26 mouse cellular contexts compared by ENCODE assay signal in the genomic region with DNA sequence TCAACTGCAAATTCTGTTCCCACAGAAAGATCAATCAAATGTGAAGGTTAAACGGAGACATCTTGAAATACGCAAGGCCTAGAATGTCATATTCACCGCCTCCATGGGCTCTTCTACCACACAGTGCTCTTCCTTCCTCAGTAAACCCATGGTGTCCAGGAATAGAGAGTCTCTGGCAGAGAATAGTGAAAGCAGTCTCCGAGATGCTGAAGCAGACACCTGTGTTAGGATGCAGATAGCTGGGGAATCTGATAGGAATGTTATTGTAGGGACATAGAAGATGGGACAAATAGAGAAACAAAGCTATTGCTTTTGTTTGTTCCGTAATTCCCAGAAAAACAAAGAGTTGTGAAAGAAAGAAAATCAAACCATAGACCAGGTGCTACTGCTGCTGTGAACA.
DNase-seq lines count a peak whose midpoint lies in the region; ATAC-seq lines count a peak whose summit lies in the region.
"Had no signal": no experiment of that assay in that cellular context is flagged by ENCODE, and none has a peak within 500 bp of the region (broad histone marks: within the 10 kb centered on the region; RNA-seq: fewer than 3 reads in every experiment).

No protein-coding gene starts in this region.

- H3K27ac ChIP-seq in midbrain, embryonic 11.5 days (ENCODE audit: low read depth, low read length), result no peak overlapping the region
- H3K27ac ChIP-seq in midbrain, embryonic 16.5 days (ENCODE audit: low read length), result no peak overlapping the region
- H3K27ac ChIP-seq: embryonic facial prominence, embryonic 13.5 days; embryonic facial prominence, embryonic 15.5 days; forebrain, embryonic 10.5 days; forebrain, embryonic 12.5 days had no signal

- no peak overlapping the region for H3K9ac ChIP-seq in midbrain, embryonic 11.5 days (ENCODE audit: low read length)
- no peak overlapping the region for H3K9ac ChIP-seq in midbrain, embryonic 16.5 days (ENCODE audit: low read depth, low read length)
- H3K9ac ChIP-seq: embryonic facial prominence, embryonic 13.5 days; embryonic facial prominence, embryonic 15.5 days; forebrain, embryonic 12.5 days had no signal

- H3K4me3 ChIP-seq in midbrain, embryonic 11.5 days (ENCODE audit: low read depth, low read length), result no peak overlapping the region
- no peak overlapping the region for H3K4me3 ChIP-seq in midbrain, embryonic 16.5 days (ENCODE audit: low read depth, low read length)
- H3K4me3 ChIP-seq: embryonic facial prominence, embryonic 13.5 days; embryonic facial prominence, embryonic 15.5 days; erythroblast, embryonic 14.5 days; forebrain, embryonic 10.5 days; forebrain, embryonic 12.5 days had no signal

- no peak for ATAC-seq in midbrain, embryonic 11.5 days (ENCODE audit: low FRiP score)
- ATAC-seq in midbrain, embryonic 16.5 days, result no peak
- ATAC-seq: activated CD4-positive, CD25-positive, alpha-beta regulatory T cell, adult 4 months; CD4-positive, CD25-positive, alpha-beta regulatory T cell, adult 4 months; forebrain, embryonic 14.5 days; forebrain, embryonic 16.5 days; Patski had no signal

- H3K27me3 ChIP-seq in midbrain, embryonic 11.5 days (ENCODE audit: control insufficient read depth, insufficient read depth, low read length), result 0 out of 2 replicates have a peak, but pooled peaks cover 2% of the 10 kb centered on the region
- H3K27me3 ChIP-seq in midbrain, embryonic 16.5 days (ENCODE audit: control insufficient read depth, insufficient read depth, low read depth, low read length), result no peaks in the 10 kb centered on the region; the same call in 1 of the 2 replicates
- H3K27me3 ChIP-seq: CH12.LX; embryonic facial prominence, embryonic 13.5 days; forebrain, embryonic 12.5 days; Patski had no signal

- no peaks in the 10 kb centered on the region for H3K9me3 ChIP-seq in midbrain, embryonic 11.5 days (ENCODE audit: control insufficient read depth, low read length)
- no peaks in the 10 kb centered on the region for H3K9me3 ChIP-seq in midbrain, embryonic 16.5 days (replicated peaks; ENCODE audit: control insufficient read depth, low read length, poor library complexity, severe bottlenecking)
- H3K9me3 ChIP-seq: embryonic facial prominence, embryonic 13.5 days; embryonic facial prominence, embryonic 15.5 days; forebrain, embryonic 10.5 days; forebrain, embryonic 12.5 days; G1E had no signal

- DNase-seq in heart, adult 11 months, result peak; percentile 54
- no peak for DNase-seq in heart, adult 9 months (ENCODE audit: low spot score in 2 of 2)
- DNase-seq in midbrain, embryonic 11.5 days (ENCODE audit: low spot score, missing footprints), result peak; percentile 59
- DNase-seq in frontal cortex, postnatal 36 days (ENCODE audit: low spot score in 2 of 2), result no peak
- DNase-seq: adrenal gland, adult 8-10 months; adrenal gland, postnatal 14 days; adrenal gland, postnatal 36 days; B cell, adult 2 months; cerebellum, adult 11-12 months; cerebellum, adult 2 months; cerebellum, adult 9-10 months; cerebellum, postnatal 10 days; cerebellum, postnatal 25 days had no signal

- 90% methylated on average over 5 of the region's 5 CpGs for WGBS in midbrain, embryonic 11.5 days
- WGBS in midbrain, embryonic 16.5 days, result 93% methylated on average over 5 of the region's 5 CpGs

- no peaks in the 10 kb centered on the region for H3K36me3 ChIP-seq in midbrain, embryonic 11.5 days (ENCODE audit: control insufficient read depth, insufficient read depth, low read length)
- H3K36me3 ChIP-seq in midbrain, embryonic 16.5 days (ENCODE audit: control insufficient read depth, insufficient read depth, low read length), result no peaks in the 10 kb centered on the region
- H3K36me3 ChIP-seq: embryonic facial prominence, embryonic 13.5 days; embryonic facial prominence, embryonic 15.5 days; forebrain, embryonic 10.5 days; forebrain, embryonic 12.5 days; G1E had no signal

- no peak overlapping the region for H3K4me2 ChIP-seq in midbrain, embryonic 11.5 days
- no peak overlapping the region for H3K4me2 ChIP-seq in midbrain, embryonic 16.5 days (ENCODE audit: low read length)
- H3K4me2 ChIP-seq: embryonic facial prominence, embryonic 13.5 days; embryonic facial prominence, embryonic 15.5 days; forebrain, embryonic 12.5 days had no signal

- H3K4me1 ChIP-seq in midbrain, embryonic 11.5 days (ENCODE audit: control insufficient read depth, insufficient read depth, low read length), result peaks cover 3% of the 10 kb centered on the region; the same call in 1 of the 2 replicates
- H3K4me1 ChIP-seq in midbrain, embryonic 16.5 days (ENCODE audit: control insufficient read depth, insufficient read depth, low read length), result no peaks in the 10 kb centered on the region

Comparison
In these comparisons a context has a peak if more than half of its experiments do, and no peak if none do; other contexts are left out.
1. DNase-seq: peak in heart, adult 11 months (single experiment) and midbrain, embryonic 11.5 days (single experiment); none in heart, adult 9 months (0 of 2) and frontal cortex, postnatal 36 days (0 of 2).